Mouse (Mus musculus): Measurements from ENCODE around the gene Cntnap5c.

GRCm38 (mm10) chr17:58356224-58356623, 586.9 kb downstream of the Cntnap5c start:
- TF ChIP-seq POLR2A (IDR thresholded peaks at IDR 0.05; ENCODE audit: borderline replicate concordance, control insufficient read depth, low read depth, low read length) (no peak), CTCF (IDR thresholded peaks at IDR 0.05; ENCODE audit: control insufficient read depth, insufficient read depth, low read length) (no peak)

All from bone marrow, adult 2 months (tissue).